Comparison of ENCODE assay signal across 25 mouse cellular contexts in genomic region chr9:99354796-99355195, GRCm38 (mm10). TPM values are rescaled to one million over a fixed set of nuclear protein-coding genes. Genes with fewer than 3 reads are reported as not detected.
A peak's percentile ranks its signal among the peaks of the same experiment; 100 is the strongest.
DNase-seq lines count a peak whose midpoint lies in the region; ATAC-seq lines count a peak whose summit lies in the region.
"Had no signal": no experiment of that assay in that cellular context is flagged by ENCODE, and none has a peak within 500 bp of the region (broad histone marks: within the 10 kb centered on the region; RNA-seq: fewer than 3 reads in every experiment).

No protein-coding gene starts in this region.

- ATAC-seq in forebrain, embryonic 11.5 days (replicated peaks; ENCODE audit: low FRiP score) = no peak
- no peak for ATAC-seq in forebrain, embryonic 16.5 days
- no peak for ATAC-seq in midbrain, embryonic 11.5 days (ENCODE audit: low FRiP score)
- ATAC-seq in midbrain, embryonic 16.5 days = no peak
- ATAC-seq: activated CD4-positive, CD25-positive, alpha-beta regulatory T cell, adult 4 months; CD4-positive, CD25-positive, alpha-beta regulatory T cell, adult 4 months; forebrain, embryonic 13.5 days; forebrain, embryonic 15.5 days had no signal

- peak; percentile 37 for DNase-seq in forebrain, embryonic 11.5 days (ENCODE audit: low spot score)
- DNase-seq in midbrain, embryonic 11.5 days (ENCODE audit: low spot score, missing footprints) = peak; percentile 57
- peak; percentile 79 for DNase-seq in Muller cell, postnatal 12 days (ENCODE audit: inconsistent ontology term)
- DNase-seq in fat pad, adult 2 months (ENCODE audit: extremely low read depth, low read depth, low spot score) = peak; percentile 66
- no peak for DNase-seq in hindbrain, embryonic 10.5 days (ENCODE audit: low spot score)
- no peak for DNase-seq in gastrocnemius, postnatal 10 days
- DNase-seq: adrenal gland, adult 8-10 months; adrenal gland, postnatal 14 days; adrenal gland, postnatal 36 days; B cell, adult 2 months; cerebellum, adult 11-12 months; cerebellum, adult 2 months; cerebellum, adult 9-10 months; cerebellum, postnatal 25 days had no signal

- 0 out of 2 replicates have a peak, but pooled peaks cover 4% of the 10 kb centered on the region for H3K4me1 ChIP-seq in forebrain, embryonic 11.5 days (replicated peaks; ENCODE audit: control insufficient read depth, insufficient read depth, low read length)
- peaks cover 12% of the 10 kb centered on the region for H3K4me1 ChIP-seq in forebrain, embryonic 16.5 days (replicated peaks; ENCODE audit: control insufficient read depth, insufficient read depth, low read length)
- H3K4me1 ChIP-seq in midbrain, embryonic 11.5 days (ENCODE audit: control insufficient read depth, insufficient read depth, low read length) = peaks cover 10% of the 10 kb centered on the region
- peaks cover 4% of the 10 kb centered on the region; the same call in 1 of the 2 replicates for H3K4me1 ChIP-seq in midbrain, embryonic 16.5 days (ENCODE audit: control insufficient read depth, insufficient read depth, low read length)
- H3K4me1 ChIP-seq in hindbrain, embryonic 10.5 days (replicated peaks) = peaks cover 25% of the 10 kb centered on the region

- H3K9ac ChIP-seq in forebrain, embryonic 11.5 days (ENCODE audit: low read length) = no peak overlapping the region
- H3K9ac ChIP-seq in forebrain, embryonic 16.5 days (replicated peaks; ENCODE audit: low read depth, low read length) = no peak overlapping the region
- H3K9ac ChIP-seq in midbrain, embryonic 11.5 days (ENCODE audit: low read length) = no peak overlapping the region
- H3K9ac ChIP-seq in midbrain, embryonic 16.5 days (ENCODE audit: low read depth, low read length) = no peak overlapping the region
- H3K9ac ChIP-seq: embryonic facial prominence, embryonic 12.5 days; forebrain, embryonic 13.5 days; forebrain, embryonic 15.5 days had no signal

- no peaks in the 10 kb centered on the region for H3K36me3 ChIP-seq in forebrain, embryonic 11.5 days (ENCODE audit: control insufficient read depth, insufficient read depth, low read length)
- no peaks in the 10 kb centered on the region for H3K36me3 ChIP-seq in forebrain, embryonic 16.5 days (ENCODE audit: control insufficient read depth, insufficient read depth)
- no peaks in the 10 kb centered on the region for H3K36me3 ChIP-seq in midbrain, embryonic 11.5 days (ENCODE audit: control insufficient read depth, insufficient read depth, low read length)
- no peaks in the 10 kb centered on the region for H3K36me3 ChIP-seq in midbrain, embryonic 16.5 days (ENCODE audit: control insufficient read depth, insufficient read depth, low read length)
- no peaks in the 10 kb centered on the region for H3K36me3 ChIP-seq in hindbrain, embryonic 10.5 days
- H3K36me3 ChIP-seq: embryonic facial prominence, embryonic 10.5 days; embryonic facial prominence, embryonic 12.5 days; forebrain, embryonic 10.5 days; forebrain, embryonic 15.5 days; G1E had no signal

- no peak overlapping the region for H3K4me2 ChIP-seq in forebrain, embryonic 11.5 days (ENCODE audit: low read depth, low read length, severe bottlenecking)
- H3K4me2 ChIP-seq in forebrain, embryonic 16.5 days (ENCODE audit: low read length) = no peak overlapping the region
- H3K4me2 ChIP-seq in midbrain, embryonic 11.5 days = no peak overlapping the region
- no peak overlapping the region for H3K4me2 ChIP-seq in midbrain, embryonic 16.5 days (ENCODE audit: low read length)
- H3K4me2 ChIP-seq: embryonic facial prominence, embryonic 12.5 days; forebrain, embryonic 13.5 days; forebrain, embryonic 15.5 days had no signal

- H3K4me3 ChIP-seq in forebrain, embryonic 11.5 days (ENCODE audit: low read depth, low read length) = no peak overlapping the region
- H3K4me3 ChIP-seq in forebrain, embryonic 16.5 days (replicated peaks; ENCODE audit: low read length) = no peak overlapping the region
- H3K4me3 ChIP-seq in midbrain, embryonic 11.5 days (ENCODE audit: low read depth, low read length) = no peak overlapping the region
- H3K4me3 ChIP-seq in midbrain, embryonic 16.5 days (ENCODE audit: low read depth, low read length) = no peak overlapping the region
- H3K4me3 ChIP-seq in hindbrain, embryonic 10.5 days = no peak overlapping the region
- H3K4me3 ChIP-seq: embryonic facial prominence, embryonic 10.5 days; embryonic facial prominence, embryonic 12.5 days; forebrain, embryonic 10.5 days; forebrain, embryonic 13.5 days; forebrain, embryonic 15.5 days had no signal

- peaks cover 28% of the 10 kb centered on the region for H3K27me3 ChIP-seq in forebrain, embryonic 11.5 days (ENCODE audit: control insufficient read depth, insufficient read depth, low read length)
- H3K27me3 ChIP-seq in forebrain, embryonic 16.5 days (replicated peaks; ENCODE audit: control insufficient read depth, insufficient read depth, low read length) = peaks cover 25% of the 10 kb centered on the region
- H3K27me3 ChIP-seq in midbrain, embryonic 11.5 days (ENCODE audit: control insufficient read depth, insufficient read depth, low read length) = peaks cover 30% of the 10 kb centered on the region
- peaks cover 31% of the 10 kb centered on the region for H3K27me3 ChIP-seq in midbrain, embryonic 16.5 days (ENCODE audit: control insufficient read depth, insufficient read depth, low read depth, low read length)
- peaks cover 54% of the 10 kb centered on the region for H3K27me3 ChIP-seq in hindbrain, embryonic 10.5 days (ENCODE audit: insufficient read depth, poor library complexity, severe bottlenecking)
- H3K27me3 ChIP-seq: CH12.LX had no signal

- H3K27ac ChIP-seq in forebrain, embryonic 11.5 days (ENCODE audit: low read depth, low read length) = no peak overlapping the region
- H3K27ac ChIP-seq in forebrain, embryonic 16.5 days (ENCODE audit: low read length) = no peak overlapping the region
- H3K27ac ChIP-seq in midbrain, embryonic 11.5 days (ENCODE audit: low read depth, low read length) = no peak overlapping the region
- no peak overlapping the region for H3K27ac ChIP-seq in midbrain, embryonic 16.5 days (ENCODE audit: low read length)
- H3K27ac ChIP-seq in hindbrain, embryonic 10.5 days = no peak overlapping the region
- H3K27ac ChIP-seq: embryonic facial prominence, embryonic 10.5 days; embryonic facial prominence, embryonic 12.5 days; forebrain, embryonic 10.5 days; forebrain, embryonic 13.5 days; forebrain, embryonic 15.5 days had no signal

- 80% methylated on average over 5 of the region's 5 CpGs for WGBS in forebrain, embryonic 11.5 days
- 58% methylated on average over 5 of the region's 5 CpGs for WGBS in forebrain, embryonic 16.5 days
- WGBS in midbrain, embryonic 11.5 days = 73% methylated on average over 5 of the region's 5 CpGs
- WGBS in midbrain, embryonic 16.5 days = 70% methylated on average over 5 of the region's 5 CpGs
- 73% methylated on average over 5 of the region's 5 CpGs for WGBS in hindbrain, embryonic 10.5 days

- H3K9me3 ChIP-seq in forebrain, embryonic 11.5 days (ENCODE audit: control insufficient read depth, low read length) = no peaks in the 10 kb centered on the region
- no peaks in the 10 kb centered on the region for H3K9me3 ChIP-seq in forebrain, embryonic 16.5 days (ENCODE audit: control insufficient read depth, low read length)
- H3K9me3 ChIP-seq in midbrain, embryonic 11.5 days (ENCODE audit: control insufficient read depth, low read length) = no peaks in the 10 kb centered on the region
- H3K9me3 ChIP-seq in midbrain, embryonic 16.5 days (replicated peaks; ENCODE audit: control insufficient read depth, low read length, poor library complexity, severe bottlenecking) = no peaks in the 10 kb centered on the region
- no peaks in the 10 kb centered on the region for H3K9me3 ChIP-seq in hindbrain, embryonic 10.5 days
- H3K9me3 ChIP-seq: embryonic facial prominence, embryonic 10.5 days; embryonic facial prominence, embryonic 12.5 days; forebrain, embryonic 10.5 days; forebrain, embryonic 13.5 days; forebrain, embryonic 15.5 days; G1E had no signal

RNA-seq across cellular contexts. Expression of gene Esyt3, which starts 3.6 kb away (rescaled TPM):
- polyA plus RNA-seq in forebrain, embryonic 11.5 days (2014; fragmentation: Nextera tagmentation; extraction: Ambion mirVana) = 0.35 TPM in 2 replicates
- 0.55 and 0.66 TPM in 2 replicates for polyA plus RNA-seq in forebrain, embryonic 16.5 days (2015; fragmentation: Nextera tagmentation; extraction: Ambion mirVana)
- 0.12 and 0.34 TPM in 2 replicates for polyA plus RNA-seq in midbrain, embryonic 11.5 days (2014; fragmentation: Nextera tagmentation; extraction: Ambion mirVana)
- 0.78 and 0.99 TPM in 2 replicates for polyA plus RNA-seq in midbrain, embryonic 16.5 days (2015; fragmentation: Nextera tagmentation; extraction: Ambion mirVana)
- polyA plus RNA-seq in hindbrain, embryonic 10.5 days (2016; fragmentation: Nextera tagmentation; extraction: Ambion mirVana) = 0.34 and 0.37 TPM in 2 replicates
- total RNA-seq in gastrocnemius, postnatal 10 days (2021) = under 1 TPM; 0.70 to 0.99 TPM
- total RNA-seq: CH12.LX had no signal
- polyA plus RNA-seq: CD4-positive, CD25-positive, alpha-beta regulatory T cell, adult 4 months; G1E had no signal

Comparison
In these comparisons a context has a peak if more than half of its experiments do, and no peak if none do; other contexts are left out.
1. DNase-seq: peak in forebrain, embryonic 11.5 days (single experiment), midbrain, embryonic 11.5 days (single experiment), Muller cell, postnatal 12 days (single experiment) and fat pad, adult 2 months (single experiment); none in hindbrain, embryonic 10.5 days (single experiment) and gastrocnemius, postnatal 10 days (single experiment).